Mouse (Mus musculus) kidney, postnatal 4 days (tissue): Measurements from ENCODE around the gene 1700008O03Rik.

Source experiments
- DNase-seq, 2 experiments: peaks; one replicate each; pipeline ENCODE4 v3.0.0; 2021; ENCODE audit warnings: mixed read lengths in 2 of 2

The 1700008O03Rik gene

DNA sequence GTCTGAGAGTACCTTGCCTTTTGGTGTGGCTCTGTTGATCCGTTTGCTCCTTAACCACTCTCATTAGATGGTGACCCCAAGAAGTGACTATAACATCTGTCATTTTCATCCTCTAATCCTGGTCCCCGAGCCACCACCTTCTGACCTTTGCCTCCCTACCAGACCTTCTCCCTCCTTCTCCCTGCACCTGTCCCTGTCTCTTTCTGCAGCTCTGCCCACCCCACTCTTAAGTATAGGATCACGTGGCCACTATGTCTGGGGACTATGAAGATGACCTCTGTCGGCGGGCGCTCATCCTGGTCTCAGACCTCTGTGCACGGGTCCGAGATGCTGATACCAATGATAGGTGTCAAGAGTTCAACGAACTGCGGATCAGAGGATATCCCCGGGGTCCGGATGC is at the start of gene 1700008O03Rik:
Gene 1700008O03Rik, minus strand, starts transcription at position 101 of the 400 bp plus-strand sequence.
- no peak for DNase-seq

DNA sequence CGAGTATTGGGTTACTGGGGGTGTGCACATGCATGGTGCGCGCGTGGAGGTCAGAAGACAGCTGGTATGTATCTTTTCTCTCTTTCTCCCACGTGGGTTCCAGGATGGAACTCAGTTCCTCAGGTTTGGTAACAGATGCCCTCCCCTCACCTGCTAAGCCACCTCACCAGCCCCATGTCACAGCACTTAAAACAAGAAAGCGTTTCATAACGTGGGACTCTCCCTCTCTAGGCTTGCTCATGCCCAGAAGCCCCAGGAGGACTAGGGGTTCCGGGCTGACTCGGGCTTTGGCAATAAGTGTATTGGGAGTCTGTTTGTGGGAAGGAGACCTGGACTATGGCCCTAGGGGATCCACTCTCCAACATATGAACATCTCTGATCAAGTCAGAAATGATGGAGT is 48.5 kb upstream of the 1700008O03Rik start:
- no peak for DNase-seq

DNA sequence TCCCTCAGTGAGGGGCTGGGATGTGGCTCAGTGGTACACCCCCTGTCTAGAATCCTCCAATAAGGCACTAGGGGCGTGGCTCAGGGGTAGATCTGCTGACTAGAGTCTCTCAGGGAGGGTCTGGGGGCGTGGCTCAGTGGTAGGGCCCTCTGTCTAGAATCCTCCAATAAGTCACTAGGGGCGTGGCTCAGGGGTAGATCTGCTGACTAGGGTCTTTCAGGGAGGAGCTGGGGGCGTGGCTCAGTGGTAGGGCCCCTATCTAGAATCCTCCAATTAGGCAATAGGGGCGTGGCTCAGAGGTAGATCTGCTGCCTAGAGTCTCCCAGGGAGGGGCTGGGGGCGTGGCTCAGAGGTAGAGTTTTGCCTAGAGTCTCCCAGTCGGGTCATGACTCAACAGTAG is 47.8 kb upstream of the 1700008O03Rik start:
- DNase-seq: peak; percentile 18 to 23

DNA sequence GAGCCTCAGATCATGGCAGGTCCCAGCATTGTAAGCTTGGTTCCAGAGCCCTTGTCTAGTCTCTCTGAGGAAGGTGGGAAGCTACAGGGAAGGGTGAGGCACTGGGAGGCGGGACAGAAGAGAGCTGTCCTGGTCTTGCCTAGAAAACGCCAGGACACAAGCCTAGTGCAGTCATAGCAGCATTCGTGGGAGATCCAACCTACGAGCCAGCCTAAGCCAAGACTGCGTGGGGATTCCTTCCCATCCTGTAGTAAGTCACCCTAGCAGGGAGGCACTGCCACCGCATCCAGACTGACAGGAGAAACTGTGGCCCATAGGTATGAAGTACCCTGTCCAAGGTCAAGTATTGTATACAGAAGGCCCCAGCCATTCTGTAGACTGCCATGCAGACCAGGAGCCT is 46.9 kb upstream of the 1700008O03Rik start:
- DNase-seq: no peak

DNA sequence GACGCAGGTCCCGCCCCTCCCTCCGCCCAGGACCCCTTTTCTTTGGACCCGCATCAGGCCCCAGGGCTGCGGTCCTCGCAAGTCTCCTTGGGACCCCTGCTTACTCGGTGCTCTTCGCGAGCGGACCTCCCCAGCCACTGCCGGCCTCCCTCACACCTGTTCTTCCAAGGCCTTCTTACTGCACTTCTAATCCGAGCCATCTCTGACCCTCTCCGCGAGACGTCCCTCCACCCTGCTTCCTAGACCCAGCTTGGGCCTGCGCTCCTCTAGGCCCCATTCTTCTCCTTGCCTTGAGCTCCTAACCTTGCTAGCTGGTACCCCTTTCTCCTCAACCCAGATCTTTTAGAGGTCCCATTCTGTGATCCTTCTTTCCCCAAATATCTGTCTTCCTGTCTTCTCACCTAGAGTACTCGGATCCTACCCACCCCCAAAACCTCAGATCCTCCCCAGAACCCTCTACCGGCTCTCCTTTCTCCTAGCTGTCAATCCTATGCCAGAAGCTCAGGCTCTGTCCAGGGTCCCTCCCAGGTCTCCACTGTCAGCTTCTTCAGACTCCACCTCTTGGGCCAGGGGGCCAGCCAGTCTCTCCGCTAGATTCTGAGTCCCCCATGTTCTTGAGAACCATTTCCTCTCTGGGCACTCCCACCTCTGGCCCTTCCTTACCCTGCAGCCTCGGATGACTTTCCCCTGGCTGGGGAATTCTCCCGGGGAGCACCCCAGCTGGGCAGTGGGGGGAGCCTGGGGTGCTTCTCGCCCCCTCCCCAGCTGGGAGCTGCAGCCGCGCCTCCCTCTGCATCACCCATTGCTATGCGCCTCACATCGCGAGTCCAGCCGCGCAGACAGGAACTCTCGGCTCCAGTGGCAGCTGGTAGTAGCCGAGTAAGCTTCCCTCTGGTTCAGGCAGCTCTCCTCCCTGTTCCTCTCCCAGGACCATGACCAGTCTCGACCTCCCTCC is 44.2 kb upstream of the 1700008O03Rik start:
- DNase-seq: no peak

DNA sequence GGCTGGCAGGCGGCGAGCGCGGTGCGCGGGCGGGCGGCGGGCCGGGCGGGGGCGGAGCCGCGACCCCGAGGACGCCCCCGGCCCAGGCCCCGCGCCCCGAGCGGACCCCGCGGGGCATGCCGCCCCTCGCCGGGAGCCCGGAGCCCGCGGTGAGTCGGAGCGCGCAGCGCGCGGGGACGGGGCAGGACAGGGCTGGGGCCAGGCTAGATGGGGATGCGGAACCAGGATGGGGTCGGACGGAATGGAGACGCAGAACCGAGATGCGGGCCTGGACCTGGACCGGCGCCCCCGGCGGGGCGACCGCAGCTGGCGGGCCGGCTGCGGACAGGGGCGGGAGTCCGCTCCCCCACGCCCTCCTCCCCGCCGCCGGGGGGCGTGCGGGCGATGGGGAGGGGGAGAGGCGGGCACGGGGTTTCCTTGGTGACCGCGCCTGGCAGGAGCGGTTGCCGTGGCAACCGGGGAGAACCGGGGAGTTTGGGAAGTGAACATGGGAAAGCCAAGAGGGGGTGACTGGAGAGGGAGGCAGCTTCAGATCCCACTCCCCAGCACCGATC is 43.4 kb upstream of the 1700008O03Rik start, which contains the start of gene Lrrc4b:
Gene Lrrc4b, plus strand, starts transcription at position 51 of the 554 bp plus-strand sequence.
- peak; percentile 6 to 27 for DNase-seq

DNA sequence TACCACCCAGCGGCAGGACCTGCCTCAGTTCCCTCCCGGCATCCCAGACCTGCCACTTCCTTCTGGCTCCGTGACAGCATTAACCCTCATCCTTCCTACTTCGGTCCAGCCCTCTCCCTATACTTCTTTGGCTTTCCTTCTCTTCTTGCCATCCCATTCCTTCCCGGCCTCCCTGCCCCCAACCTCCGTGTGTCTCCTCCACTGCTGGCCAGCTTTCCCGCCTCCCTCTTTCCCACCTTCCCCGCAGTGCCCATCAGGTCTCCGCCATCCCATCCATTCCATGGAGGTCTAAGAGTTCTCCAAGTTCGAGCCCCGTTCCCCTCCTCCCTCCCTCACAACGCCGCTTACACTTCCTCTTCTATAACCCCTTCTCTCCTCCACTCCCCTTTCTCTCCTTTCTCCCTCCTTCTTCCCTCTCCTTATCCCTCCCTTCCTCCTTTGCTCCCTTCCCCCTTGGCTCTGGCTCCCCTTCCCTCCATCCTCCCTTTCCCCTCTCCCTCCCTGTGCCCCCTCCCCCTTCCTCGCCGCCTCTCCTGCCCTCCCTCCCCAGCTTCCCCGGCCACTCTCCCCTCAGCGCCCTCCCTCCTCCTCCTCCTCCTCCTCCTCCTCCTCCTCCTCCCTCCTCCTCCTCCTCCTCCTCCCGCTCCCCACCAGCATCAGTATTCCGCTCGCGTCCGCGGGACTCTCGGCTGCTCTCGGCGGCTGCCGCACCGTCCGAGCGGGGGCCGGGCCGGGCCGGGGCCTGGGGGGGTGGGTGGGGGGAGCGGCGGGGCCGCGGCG is 42.7 kb upstream of the 1700008O03Rik start:
- DNase-seq: peak; percentile 11 to 42

DNA sequence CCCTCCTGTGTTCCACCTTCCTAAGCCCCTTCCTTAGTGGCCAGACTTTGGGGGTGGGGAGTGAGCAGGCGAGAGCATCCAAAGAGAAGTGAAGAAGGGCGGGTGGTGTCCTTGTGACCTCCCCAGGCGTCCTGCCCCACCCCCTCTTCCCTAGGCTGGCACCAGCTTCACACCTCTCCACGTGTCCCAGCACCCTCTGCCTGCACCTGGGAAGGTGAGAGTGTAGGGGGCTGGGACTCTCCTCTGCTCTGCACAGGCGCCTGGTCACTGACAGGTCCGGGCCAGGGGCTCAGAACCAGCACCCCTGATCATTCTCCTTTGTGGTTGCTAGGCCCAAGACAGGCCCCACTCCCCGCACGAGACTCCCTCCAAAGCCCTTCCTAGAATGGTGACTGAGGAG is 42.0 kb upstream of the 1700008O03Rik start:
- no peak for DNase-seq

DNA sequence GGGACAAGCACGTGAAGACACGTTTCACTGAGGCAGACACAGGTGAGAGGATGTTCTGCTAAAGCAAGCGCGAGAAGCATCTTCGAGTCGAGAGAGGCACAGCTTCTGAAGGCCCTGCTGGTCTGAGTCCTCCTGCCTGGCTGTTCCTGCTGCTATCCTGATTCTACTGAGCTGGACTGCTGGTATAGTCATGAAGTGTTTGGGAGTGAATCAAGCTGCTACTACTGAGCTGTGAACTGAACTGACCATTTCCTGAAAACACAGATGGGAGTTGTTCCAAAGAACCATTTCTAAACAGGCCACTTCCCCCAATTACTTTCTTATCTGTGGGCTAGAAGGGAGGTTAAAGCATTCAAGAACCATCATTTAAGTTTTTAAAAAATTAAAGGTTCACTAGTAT is 27.7 kb upstream of the 1700008O03Rik start:
- DNase-seq: no peak

DNA sequence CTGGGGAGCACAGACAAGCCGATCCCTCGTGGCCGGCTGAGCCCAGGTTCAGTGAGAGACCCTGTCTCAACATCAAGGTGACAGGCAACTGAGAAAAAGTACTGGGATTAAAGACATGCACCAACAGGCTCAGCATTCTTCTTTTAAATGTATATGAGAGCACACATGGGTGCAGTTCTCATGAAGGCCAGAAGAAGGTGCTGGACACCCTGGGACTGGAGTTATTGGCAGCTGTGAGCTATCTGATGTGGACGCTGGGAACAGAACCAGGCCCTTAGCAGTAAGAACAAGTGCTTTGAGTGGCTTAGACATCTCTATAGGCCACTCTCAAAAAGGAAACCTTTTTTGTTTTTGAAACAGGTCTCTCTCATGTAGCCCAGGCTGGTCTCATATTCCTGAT is 25.5 kb upstream of the 1700008O03Rik start:
- DNase-seq: no peak

DNA sequence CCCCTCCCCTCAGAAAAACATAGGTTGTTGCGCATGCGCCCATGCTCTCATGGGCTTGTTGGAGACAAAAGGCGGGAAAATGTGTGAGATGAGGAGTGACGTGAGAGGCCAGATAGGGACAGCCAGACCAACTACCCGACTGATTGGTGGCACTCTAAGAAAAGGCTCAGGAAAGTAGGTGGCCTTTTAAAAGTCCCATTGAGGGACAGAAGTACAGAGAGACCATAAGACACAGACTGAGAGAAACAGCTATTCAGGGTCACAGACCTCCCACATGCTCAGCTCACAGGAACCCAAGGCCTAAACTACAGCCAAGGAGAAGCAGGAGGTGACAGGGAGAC is 20.4 kb upstream of the 1700008O03Rik start:
- no peak for DNase-seq

DNA sequence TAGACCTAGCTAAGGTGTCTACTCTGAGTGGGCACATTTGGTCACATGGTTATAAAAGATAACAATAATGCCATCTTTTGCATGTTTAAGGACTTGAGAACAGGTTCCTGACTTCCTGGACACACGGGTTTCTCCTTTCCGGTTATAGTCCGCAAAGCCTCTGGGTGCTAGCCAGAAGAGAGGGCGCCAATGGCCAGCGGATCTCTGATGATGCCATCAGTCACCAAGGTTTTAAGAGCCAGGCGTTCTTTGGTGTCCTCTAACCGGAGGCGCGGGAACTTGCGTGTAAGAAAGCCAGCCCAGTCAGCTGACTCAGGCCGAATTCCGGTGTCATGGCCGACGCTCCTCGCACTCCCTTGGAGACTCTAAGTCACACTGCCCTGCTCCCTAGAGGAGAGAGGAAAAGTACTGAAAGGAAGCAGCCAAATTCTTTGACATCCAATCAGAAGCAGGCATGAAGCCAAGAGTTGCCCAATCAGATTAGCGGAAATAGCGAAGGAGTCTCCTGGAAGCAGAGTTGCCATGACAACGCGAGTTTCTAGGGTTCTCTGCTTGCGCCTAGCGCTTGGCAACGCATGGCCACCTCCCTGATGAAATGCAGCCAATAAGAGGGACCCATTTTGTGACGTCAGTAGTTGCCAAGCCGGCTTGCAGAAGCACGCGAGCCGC is 19.9 kb upstream of the 1700008O03Rik start:
- peak; percentile 89 to 94 for DNase-seq

DNA sequence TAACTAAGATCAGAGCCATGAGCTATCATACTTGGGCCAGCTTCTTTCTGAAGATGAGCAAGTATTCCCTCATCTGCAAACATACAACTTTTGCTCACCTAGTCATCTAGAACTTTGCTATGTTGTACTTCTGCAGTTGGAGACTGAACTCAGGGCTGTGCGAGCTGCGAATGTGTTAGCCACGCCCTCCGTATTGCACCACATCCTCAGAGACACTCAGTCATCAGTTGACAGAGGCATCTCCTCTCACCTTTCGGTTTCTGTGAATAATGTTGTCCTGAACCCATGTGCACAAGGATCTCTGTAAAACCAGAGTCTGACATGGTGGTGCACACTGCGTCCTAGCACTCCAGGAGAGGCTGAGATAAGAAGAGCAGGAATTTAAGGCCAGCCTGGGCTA is 16.1 kb upstream of the 1700008O03Rik start:
- no peak for DNase-seq

DNA sequence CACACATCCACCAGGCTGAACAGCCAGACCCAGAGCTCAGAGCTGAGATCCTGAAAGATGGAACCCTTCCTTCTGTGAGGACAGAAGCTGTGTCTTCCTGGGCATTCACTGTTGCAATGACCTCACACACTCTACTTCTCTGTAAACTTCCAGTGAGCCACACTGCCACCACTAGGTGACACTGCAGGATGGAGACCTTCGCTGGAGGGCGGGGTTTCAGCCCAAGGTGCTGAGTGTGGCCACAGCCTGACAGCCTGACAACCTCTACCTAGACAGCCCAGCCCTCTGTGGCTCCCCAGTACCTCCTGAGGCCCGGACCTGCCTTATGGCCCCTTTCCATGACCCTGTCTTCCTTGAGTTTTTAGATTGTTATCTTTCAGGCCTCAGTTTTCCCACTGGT is 12.9 kb upstream of the 1700008O03Rik start:
- DNase-seq: peak; percentile 67 to 78

DNA sequence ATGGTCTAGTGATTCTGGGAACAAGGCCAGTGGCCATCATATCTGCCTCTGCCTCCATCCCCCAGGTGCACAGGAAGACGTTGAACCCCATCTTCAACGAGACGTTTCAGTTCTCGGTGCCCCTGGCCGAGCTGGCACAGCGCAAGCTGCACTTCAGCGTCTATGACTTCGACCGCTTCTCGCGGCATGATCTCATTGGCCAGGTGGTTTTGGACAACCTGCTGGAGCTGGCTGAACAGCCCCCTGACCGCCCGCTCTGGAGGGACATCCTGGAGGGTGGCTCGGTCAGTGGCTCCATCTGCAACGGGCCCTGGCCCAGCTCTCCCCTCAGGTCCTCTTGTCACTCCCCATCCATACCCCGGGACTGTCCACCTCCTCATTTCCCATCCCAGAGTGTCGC is 7.7 kb upstream of the 1700008O03Rik start:
- no peak for DNase-seq

DNA sequence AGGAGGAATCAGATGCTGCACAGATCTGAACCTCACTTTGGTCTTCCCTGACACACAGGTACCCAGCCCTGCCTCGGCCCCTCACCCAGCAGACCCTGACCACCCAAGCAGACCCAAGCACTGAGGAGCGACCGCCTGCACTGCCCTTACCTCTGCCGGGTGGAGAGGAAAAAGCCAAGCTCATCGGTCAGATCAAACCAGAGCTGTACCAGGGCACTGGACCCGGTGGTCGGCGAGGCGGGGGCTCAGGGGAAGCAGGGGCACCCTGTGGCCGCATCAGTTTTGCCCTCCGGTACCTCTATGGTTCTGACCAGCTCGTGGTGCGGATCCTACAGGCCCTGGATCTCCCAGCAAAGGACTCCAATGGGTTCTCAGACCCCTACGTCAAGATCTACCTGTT is 6.7 kb upstream of the 1700008O03Rik start:
- no peak for DNase-seq

DNA sequence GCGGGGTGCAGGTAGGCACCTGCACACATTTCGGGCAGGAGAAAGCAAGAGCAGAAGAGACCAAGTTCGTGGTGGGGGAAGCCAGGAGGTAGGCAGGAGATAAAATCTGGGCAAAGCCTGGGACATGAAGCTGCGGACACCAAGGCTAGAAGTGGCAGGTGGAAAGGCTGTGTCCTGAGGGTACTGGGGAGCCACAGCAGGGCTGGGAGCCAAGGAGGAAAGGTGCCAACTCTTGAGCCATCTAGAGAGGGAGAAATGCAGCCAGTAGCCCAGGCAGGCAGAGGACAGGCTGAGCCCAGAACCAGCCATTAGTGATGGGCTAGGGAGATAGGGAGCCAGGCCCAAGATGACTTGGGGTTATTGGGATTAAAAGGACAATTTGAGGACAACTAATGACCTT is 6.2 kb upstream of the 1700008O03Rik start:
- no peak for DNase-seq

DNA sequence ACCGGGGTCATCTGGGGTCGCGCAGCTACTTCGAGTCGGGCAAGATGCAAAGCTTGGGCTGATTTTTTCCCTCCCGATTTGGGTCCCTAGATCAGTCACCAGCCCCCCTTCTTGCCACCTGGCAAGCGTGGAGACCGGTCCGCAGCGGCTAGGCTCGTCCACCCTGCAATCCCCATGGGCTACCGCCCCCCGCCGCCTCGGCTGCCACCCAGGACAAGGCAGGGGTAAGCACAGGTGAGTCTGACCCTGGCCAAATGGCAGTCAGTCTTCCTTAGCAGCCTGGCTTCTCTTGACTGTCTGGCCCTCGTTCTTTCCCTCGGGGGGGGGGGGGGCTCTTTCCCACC is 932 bp downstream of the 1700008O03Rik start:
- DNase-seq: no peak

DNA sequence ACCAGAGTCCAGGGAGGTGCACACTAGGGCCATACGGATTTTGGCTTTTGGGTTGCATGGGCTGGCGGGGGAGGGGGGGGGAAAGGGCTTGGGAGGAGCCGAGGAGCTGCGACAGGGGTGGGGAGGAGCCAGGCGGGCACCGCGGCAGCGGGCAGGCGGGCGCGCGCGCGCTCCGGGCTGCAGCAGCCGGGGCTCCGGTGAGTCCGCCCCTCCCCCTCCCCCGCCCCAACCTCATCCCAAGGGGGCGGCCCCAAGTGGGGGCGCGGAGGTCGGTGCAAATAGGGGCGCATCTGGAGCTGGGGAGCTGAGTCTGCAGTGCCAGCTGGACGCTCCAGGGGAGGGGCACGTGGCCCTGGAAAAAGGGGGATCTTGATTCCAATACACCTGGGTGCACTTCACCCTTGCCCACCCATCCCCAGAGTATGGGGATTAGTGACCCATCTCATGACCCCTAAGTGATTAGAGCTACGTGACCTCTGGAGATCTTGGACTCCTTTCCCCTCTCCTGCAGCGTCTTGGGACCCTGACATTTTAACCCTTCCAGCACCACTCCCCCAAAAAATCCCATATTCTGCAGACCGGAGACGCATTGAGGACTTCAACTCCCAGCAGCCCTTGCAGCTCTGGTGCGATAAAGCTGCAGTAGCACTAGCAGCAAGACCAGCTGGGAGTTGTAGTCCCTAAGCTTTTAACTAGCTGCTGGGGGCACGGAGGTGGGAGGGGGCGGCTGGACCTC is 1.5 kb downstream of the 1700008O03Rik start, which contains the start of gene Syt3:
Gene Syt3, plus strand, starts transcription at position 123 of the 736 bp plus-strand sequence.
- peak; percentile 78 to 80 for DNase-seq

DNA sequence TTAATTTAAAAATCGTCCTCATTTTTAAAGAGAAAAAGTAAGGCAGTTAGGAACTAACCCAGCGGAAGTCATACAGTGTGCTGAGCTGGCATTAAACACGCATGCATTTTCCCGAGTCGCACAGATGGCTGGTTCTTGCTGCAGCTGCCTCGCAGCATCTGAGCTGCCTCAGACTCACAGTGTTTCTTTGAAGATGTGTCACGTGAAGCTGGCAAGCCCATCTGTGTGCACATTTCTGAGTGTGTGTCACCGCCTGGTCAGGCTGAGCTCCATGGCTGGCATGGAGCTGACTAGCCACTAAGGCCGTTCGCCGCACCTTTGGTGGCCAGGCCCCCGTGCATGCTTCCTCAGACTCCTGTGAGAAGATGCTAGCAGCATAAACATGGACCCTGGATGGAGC is 3.1 kb downstream of the 1700008O03Rik start:
- DNase-seq: no peak

DNA sequence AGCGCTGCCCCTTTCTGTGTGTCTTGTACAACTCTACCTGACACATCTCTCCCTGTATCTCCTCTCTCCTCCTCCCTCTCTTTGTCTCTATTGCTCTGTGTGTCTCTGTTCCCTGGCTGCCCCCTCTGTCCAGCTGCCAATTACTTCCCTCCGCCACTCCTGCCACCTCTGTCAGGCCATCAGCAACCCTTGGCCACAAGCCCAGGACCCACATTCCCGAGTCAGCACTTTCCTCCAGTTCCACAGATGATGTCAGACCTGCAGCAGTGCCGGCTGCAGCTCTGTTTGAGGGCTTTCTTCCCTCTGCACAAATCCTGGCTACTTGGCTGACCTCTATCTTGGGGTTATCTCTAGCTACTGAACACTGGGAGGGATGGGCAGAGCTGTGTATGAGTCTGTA is 7.3 kb downstream of the 1700008O03Rik start:
- peak; percentile 58 to 71 for DNase-seq

DNA sequence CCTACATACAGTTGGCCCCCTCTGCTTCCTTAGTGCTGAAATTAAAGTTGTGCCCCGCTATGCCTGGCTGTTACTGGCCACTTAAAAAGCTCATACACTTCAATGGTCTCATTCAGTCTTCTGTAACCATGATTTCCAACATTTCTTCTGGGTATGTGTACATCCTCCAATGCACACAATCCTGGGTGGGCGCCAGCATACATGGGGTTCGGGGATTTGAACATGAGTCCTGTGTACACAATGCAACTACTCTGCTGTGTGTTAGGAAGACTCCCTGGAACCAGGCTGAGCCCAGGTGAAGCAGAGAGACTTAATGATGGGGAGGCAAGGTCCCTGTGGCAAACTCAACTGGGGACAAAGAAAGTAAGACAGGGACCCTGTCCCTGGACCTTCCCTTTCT is 9.8 kb downstream of the 1700008O03Rik start:
- DNase-seq: no peak
